ENCODE assay signal across 11 mouse cellular contexts in the genomic region with DNA sequence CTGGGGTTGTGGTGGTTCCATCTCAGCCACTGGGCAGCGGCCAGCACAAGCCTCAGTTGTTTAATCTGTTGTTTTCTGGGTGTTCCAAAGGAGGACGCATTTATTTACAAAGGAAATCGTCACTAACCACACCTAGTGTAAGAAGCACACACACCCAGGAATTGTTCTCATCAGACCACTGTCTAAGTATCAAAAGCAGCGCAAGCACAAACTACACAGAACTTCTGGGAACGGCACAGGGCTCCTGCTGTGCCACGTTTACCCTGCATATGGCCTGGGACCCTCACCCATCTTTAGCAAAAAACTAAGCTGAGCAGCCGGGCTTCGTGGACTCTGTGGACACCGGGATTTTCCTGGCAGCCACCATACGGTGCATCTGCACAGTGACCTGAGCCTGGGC. TPM values are rescaled to one million over a fixed set of nuclear protein-coding genes. Genes with fewer than 3 reads are reported as not detected.
DNase-seq lines count a peak whose midpoint lies in the region; ATAC-seq and TF ChIP-seq lines count a peak whose summit lies in the region.
"Had no signal": no experiment of that assay in that cellular context is flagged by ENCODE, and none has a peak within 500 bp of the region (broad histone marks: within the 10 kb centered on the region; RNA-seq: fewer than 3 reads in every experiment).

No protein-coding gene starts in this region.

- H3K9ac ChIP-seq in kidney, embryonic 15.5 days, result no peak overlapping the region
- 0 out of 2 replicates have a peak overlapping the region, but pooled peaks have one; percentile 19 for H3K9ac ChIP-seq in embryonic facial prominence, embryonic 14.5 days (ENCODE audit: low read depth, low read length)
- peak overlapping the region; percentile 12; the same call in 1 of the 2 replicates for H3K9ac ChIP-seq in lung, embryonic 16.5 days (ENCODE audit: low read length)
- H3K9ac ChIP-seq: hindbrain, embryonic 15.5 days; midbrain, embryonic 12.5 days had no signal

- no peaks in the 10 kb centered on the region; the same call in 1 of the 2 replicates for H3K9me3 ChIP-seq in kidney, embryonic 15.5 days (replicated peaks)
- H3K9me3 ChIP-seq in embryonic facial prominence, embryonic 14.5 days (ENCODE audit: control insufficient read depth, low read length), result 0 out of 2 replicates have a peak, but pooled peaks cover 9% of the 10 kb centered on the region
- H3K9me3 ChIP-seq in lung, embryonic 16.5 days (ENCODE audit: control insufficient read depth, low read length), result peaks cover 3% of the 10 kb centered on the region; the same call in 1 of the 2 replicates
- H3K9me3 ChIP-seq: hindbrain, embryonic 15.5 days; midbrain, embryonic 12.5 days had no signal

- H3K4me2 ChIP-seq in kidney, embryonic 15.5 days, result no peak overlapping the region
- H3K4me2 ChIP-seq in embryonic facial prominence, embryonic 14.5 days (ENCODE audit: low read depth, low read length), result 0 out of 2 replicates have a peak overlapping the region, but pooled peaks have one; percentile 4
- H3K4me2 ChIP-seq in lung, embryonic 16.5 days (ENCODE audit: low read depth, low read length), result no peak overlapping the region
- H3K4me2 ChIP-seq: hindbrain, embryonic 15.5 days; midbrain, embryonic 12.5 days had no signal

- H3K27ac ChIP-seq in kidney, embryonic 15.5 days, result peak overlapping the region; percentile 49
- peak overlapping the region; percentile 69 for H3K27ac ChIP-seq in cortical plate, adult 2 months (ENCODE audit: insufficient read depth, low read length)
- H3K27ac ChIP-seq in embryonic facial prominence, embryonic 14.5 days (replicated peaks; ENCODE audit: low read depth, low read length), result peak overlapping the region; percentile 83
- peak overlapping the region; percentile 92 for H3K27ac ChIP-seq in lung, embryonic 16.5 days (ENCODE audit: low read length)
- H3K27ac ChIP-seq: hindbrain, embryonic 15.5 days; midbrain, embryonic 12.5 days had no signal

- no peak for TF ChIP-seq CTCF in cortical plate, adult 2 months (IDR thresholded peaks at IDR 0.05; ENCODE audit: extremely low read depth, insufficient read depth, low read length)

- 82% methylated on average over 10 of the region's 10 CpGs for WGBS in kidney, embryonic 15.5 days
- 64% methylated on average over 10 of the region's 10 CpGs for WGBS in embryonic facial prominence, embryonic 14.5 days
- WGBS in lung, embryonic 16.5 days, result 54% methylated on average over 10 of the region's 10 CpGs

- H3K36me3 ChIP-seq in kidney, embryonic 15.5 days, result peaks cover 23% of the 10 kb centered on the region
- peaks cover 22% of the 10 kb centered on the region for H3K36me3 ChIP-seq in embryonic facial prominence, embryonic 14.5 days (ENCODE audit: control insufficient read depth, insufficient read depth, low read length)
- peaks cover 16% of the 10 kb centered on the region for H3K36me3 ChIP-seq in lung, embryonic 16.5 days (ENCODE audit: control insufficient read depth, insufficient read depth, low read length)
- H3K36me3 ChIP-seq: hindbrain, embryonic 15.5 days had no signal

- no peak overlapping the region for H3K4me3 ChIP-seq in kidney, embryonic 15.5 days (replicated peaks)
- H3K4me3 ChIP-seq in cortical plate, adult 2 months (ENCODE audit: insufficient read depth, low read length), result no peak overlapping the region
- no peak overlapping the region for H3K4me3 ChIP-seq in embryonic facial prominence, embryonic 14.5 days (ENCODE audit: low read depth, low read length)
- H3K4me3 ChIP-seq in lung, embryonic 16.5 days (ENCODE audit: low read length), result no peak overlapping the region
- H3K4me3 ChIP-seq: hindbrain, embryonic 15.5 days; midbrain, embryonic 12.5 days had no signal

- H3K27me3 ChIP-seq in kidney, embryonic 15.5 days, result no peaks in the 10 kb centered on the region
- no peaks in the 10 kb centered on the region for H3K27me3 ChIP-seq in embryonic facial prominence, embryonic 14.5 days (replicated peaks; ENCODE audit: control insufficient read depth, insufficient read depth, low read length)
- no peaks in the 10 kb centered on the region for H3K27me3 ChIP-seq in lung, embryonic 16.5 days (ENCODE audit: control insufficient read depth, insufficient read depth, low read depth, low read length)
- H3K27me3 ChIP-seq: hindbrain, embryonic 15.5 days; midbrain, embryonic 12.5 days had no signal

- no peak for TF ChIP-seq POLR2A in cortical plate, adult 2 months (IDR thresholded peaks at IDR 0.05; ENCODE audit: extremely low read depth, insufficient read depth, low read length)

- ATAC-seq in kidney, embryonic 15.5 days (replicated peaks; ENCODE audit: low FRiP score), result no peak
- no peak for ATAC-seq in embryonic facial prominence, embryonic 14.5 days (ENCODE audit: low read depth)
- no peak for ATAC-seq in lung, embryonic 16.5 days (ENCODE audit: low read depth)

- H3K4me1 ChIP-seq in kidney, embryonic 15.5 days, result peaks cover 66% of the 10 kb centered on the region
- peaks cover 5% of the 10 kb centered on the region for H3K4me1 ChIP-seq in cortical plate, adult 2 months (ENCODE audit: control insufficient read depth, insufficient read depth, low read length)
- peaks cover 56% of the 10 kb centered on the region for H3K4me1 ChIP-seq in embryonic facial prominence, embryonic 14.5 days (ENCODE audit: control insufficient read depth, insufficient read depth, low read length)
- H3K4me1 ChIP-seq in lung, embryonic 16.5 days (replicated peaks; ENCODE audit: control insufficient read depth, insufficient read depth, low read length), result peaks cover 50% of the 10 kb centered on the region

- no peak for DNase-seq in kidney, postnatal 36 days
- DNase-seq in embryonic facial prominence, embryonic 14.5 days (ENCODE audit: low spot score), result no peak
- DNase-seq in layer of hippocampus, postnatal 25 days (ENCODE audit: extremely low spot score in 1 of 2, low spot score in 1 of 2), result no peak
- no peak for DNase-seq in cerebellum, adult 11 months
- DNase-seq: cerebellum, adult 9-11 months; left cerebral cortex, postnatal 4 days had no signal

RNA-seq across cellular contexts. Expression of a gene that starts 17.8 kb away (rescaled TPM):
- 5.8 and 6.9 TPM in 2 replicates for polyA plus RNA-seq in kidney, embryonic 15.5 days (2015; fragmentation: Nextera tagmentation; extraction: Ambion mirVana)
- 3.1 and 3.4 TPM in 2 replicates for polyA plus RNA-seq in cortical plate, adult 2 months (2012; rRNA removed)
- 10.1 and 10.6 TPM in 2 replicates for polyA plus RNA-seq in embryonic facial prominence, embryonic 14.5 days (2014; fragmentation: Nextera tagmentation; extraction: Ambion mirVana)
- 7.4 and 7.8 TPM in 2 replicates for polyA plus RNA-seq in lung, embryonic 16.5 days (2015; fragmentation: Nextera tagmentation; extraction: Ambion mirVana)
- total RNA-seq in layer of hippocampus, postnatal 25 days (2021), result 10 to 100 TPM; 10.3 to 10.9 TPM

RNA-seq across cellular contexts. Expression of a gene that starts 39.5 kb away (rescaled TPM):
- 39.7 and 43.9 TPM in 2 replicates for polyA plus RNA-seq in kidney, embryonic 15.5 days (2015; fragmentation: Nextera tagmentation; extraction: Ambion mirVana)
- polyA plus RNA-seq in cortical plate, adult 2 months (2012; rRNA removed), result 44.7 and 44.8 TPM in 2 replicates
- 59.2 and 61.4 TPM in 2 replicates for polyA plus RNA-seq in embryonic facial prominence, embryonic 14.5 days (2014; fragmentation: Nextera tagmentation; extraction: Ambion mirVana)
- 28.3 and 32.4 TPM in 2 replicates for polyA plus RNA-seq in lung, embryonic 16.5 days (2015; fragmentation: Nextera tagmentation; extraction: Ambion mirVana)
- 10 to 100 TPM; 28.3 to 28.6 TPM for total RNA-seq in layer of hippocampus, postnatal 25 days (2021)
